Mouse (Mus musculus) midbrain, embryonic 11.5 days (tissue): ENCODE measurements around the gene Bmp8b. TPM values are rescaled to one million over a fixed set of nuclear protein-coding genes. Genes with fewer than 3 reads are reported as not detected.

Source experiments
- ATAC-seq: fragments of 200-750 bp; cut with Nextera tagmentation; 2 replicates; pipeline ENCODE4 v1.8.0; 2017; ENCODE audit warnings: moderate TSS enrichment, moderate library complexity; ENCODE audit not compliant: low FRiP score
- DNase-seq: peaks from one replicate; pipeline ENCODE4 v3.0.0; 2015; ENCODE audit warnings: low spot score; ENCODE audit errors: missing footprints
- H3K27ac ChIP-seq: fragments of 300-500 bp; sonication (generic); 2 replicates; pipeline ENCODE4 v1.5.1; 2014; ENCODE audit warnings: low read depth, low read length
- H3K27me3 ChIP-seq: fragments of 300-500 bp; sonication (generic); 2 replicates; pipeline ENCODE4 v1.6.1; 2014; ENCODE audit warnings: mild to moderate bottlenecking, low read length, moderate library complexity, mixed read lengths; ENCODE audit not compliant: control insufficient read depth, insufficient read depth
- H3K36me3 ChIP-seq: fragments of 300-500 bp; sonication (generic); 2 replicates; pipeline ENCODE4 v1.6.1; 2014; ENCODE audit warnings: mild to moderate bottlenecking, low read length, moderate library complexity, mixed read lengths; ENCODE audit not compliant: control insufficient read depth, insufficient read depth
- H3K4me1 ChIP-seq: fragments of 300-500 bp; sonication (generic); 2 replicates; pipeline ENCODE4 v1.6.1; 2014; ENCODE audit warnings: low read length; ENCODE audit not compliant: control insufficient read depth, insufficient read depth
- H3K4me2 ChIP-seq: fragments of 300-500 bp; sonication (generic); 2 replicates; pipeline ENCODE4 v1.6.1; 2014; ENCODE audit warnings: mild to moderate bottlenecking, moderate library complexity
- H3K4me3 ChIP-seq: fragments of 300-500 bp; sonication (generic); 2 replicates; pipeline ENCODE4 v1.5.1; 2014; ENCODE audit warnings: low read depth, low read length
- H3K9ac ChIP-seq: fragments of 300-500 bp; sonication (generic); 2 replicates; pipeline ENCODE4 v1.6.1; 2014; ENCODE audit warnings: low read length
- H3K9me3 ChIP-seq: fragments of 300-500 bp; sonication (generic); 2 replicates; pipeline ENCODE4 v1.6.1; 2016; ENCODE audit warnings: low read length; ENCODE audit not compliant: control insufficient read depth
- WGBS: fragments of 180-500 bp; shearing (Covaris S2); extraction: QIAGEN DNeasy Blood & Tissue Kit; methylation state at CpG from one replicate; pipeline ENCODE4 v1.1.7; 2014; 5-methylcytosine and 5-hydroxymethylcytosine counted together
- polyA plus RNA-seq: library from polyadenylated mRNA; unstranded; fragments of >200 nt; fragmentation: Nextera tagmentation; extraction: Ambion mirVana; gene quantifications from 2 replicates; pipeline ENCODE4 v1.2.1, GENCODE M21; 2014

Gene Bmp8b
- polyA plus RNA-seq, 1 experiment from 2014 or later, result 0.15 TPM

GRCm38 (mm10) chr4:123121286-123121685 lies 16.3 kb downstream of the Bmp8b start:
- no peaks in the 10 kb centered on the region for H3K9me3 ChIP-seq

GRCm38 (mm10) chr4:123126626-123127025 lies 21.7 kb downstream of the Bmp8b start:
- no peaks in the 10 kb centered on the region for H3K4me1 ChIP-seq
- H3K4me2 ChIP-seq, result no peak overlapping the region
- H3K27me3 ChIP-seq, result no peaks in the 10 kb centered on the region
- H3K36me3 ChIP-seq, result peaks cover 31% of the 10 kb centered on the region
- no peak overlapping the region for H3K9ac ChIP-seq
- no peak for ATAC-seq
- 96% methylated on average over 7 of the region's 7 CpGs for WGBS
- no peak overlapping the region for H3K27ac ChIP-seq
- no peaks in the 10 kb centered on the region for H3K9me3 ChIP-seq
- no peak for DNase-seq
- H3K4me3 ChIP-seq, result no peak overlapping the region

More at GRCm38 (mm10) chr4:123121286-123121685, 16.3 kb downstream of the Bmp8b start:
- H3K36me3 ChIP-seq, result peaks cover 7% of the 10 kb centered on the region; the same call in 1 of the 2 replicates
- no peak overlapping the region for H3K27ac ChIP-seq
- no peak overlapping the region for H3K4me2 ChIP-seq
- H3K27me3 ChIP-seq, result peaks cover 2% of the 10 kb centered on the region; the same call in 1 of the 2 replicates
- 88% methylated on average over 2 of the region's 2 CpGs for WGBS
- no peak for DNase-seq
- ATAC-seq, result no peak
- no peak overlapping the region for H3K4me3 ChIP-seq
- H3K4me1 ChIP-seq, result no peaks in the 10 kb centered on the region
- no peak overlapping the region for H3K9ac ChIP-seq

GRCm38 (mm10) chr4:123127051-123127450 lies 22.1 kb downstream of the Bmp8b start:
- H3K9ac ChIP-seq, result no peak overlapping the region
- H3K36me3 ChIP-seq, result peaks cover 31% of the 10 kb centered on the region
- ATAC-seq (no peak), DNase-seq (no peak)
- no peak overlapping the region for H3K27ac ChIP-seq
- no peaks in the 10 kb centered on the region for H3K4me1 ChIP-seq
- H3K27me3 ChIP-seq, result no peaks in the 10 kb centered on the region
- 94% methylated on average over 4 of the region's 4 CpGs for WGBS
- no peak overlapping the region for H3K4me2 ChIP-seq
- H3K9me3 ChIP-seq, result no peaks in the 10 kb centered on the region
- H3K4me3 ChIP-seq, result no peak overlapping the region

DNA sequence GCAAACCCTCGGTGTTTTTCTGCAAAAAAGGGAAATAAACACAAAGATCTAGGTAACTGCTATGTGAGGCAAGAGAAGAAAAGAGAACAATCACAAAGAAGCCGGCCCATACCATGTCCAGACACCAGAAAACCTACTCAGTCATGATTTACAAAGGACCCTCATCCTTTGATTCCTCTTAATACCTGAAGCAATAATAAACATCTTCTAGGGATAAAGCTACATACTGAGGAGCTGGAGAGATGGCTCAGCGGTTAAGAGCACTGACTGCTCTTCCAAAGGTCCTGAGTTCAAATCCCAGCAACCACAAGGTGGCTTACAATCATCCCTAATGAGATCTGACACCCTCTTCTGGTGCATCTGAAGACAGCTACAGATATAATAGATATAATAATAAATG lies 32.6 kb downstream of the Bmp8b start:
- WGBS, result 91% methylated on average over 3 of the region's 3 CpGs
- no peak overlapping the region for H3K4me3 ChIP-seq
- DNase-seq, result peak; percentile 62
- no peaks in the 10 kb centered on the region for H3K9me3 ChIP-seq
- no peak for ATAC-seq
- no peak overlapping the region for H3K27ac ChIP-seq
- H3K9ac ChIP-seq, result no peak overlapping the region
- H3K36me3 ChIP-seq, result peaks cover 5% of the 10 kb centered on the region
- no peak overlapping the region for H3K4me2 ChIP-seq
- peaks cover 11% of the 10 kb centered on the region for H3K4me1 ChIP-seq
- H3K27me3 ChIP-seq, result no peaks in the 10 kb centered on the region

DNA sequence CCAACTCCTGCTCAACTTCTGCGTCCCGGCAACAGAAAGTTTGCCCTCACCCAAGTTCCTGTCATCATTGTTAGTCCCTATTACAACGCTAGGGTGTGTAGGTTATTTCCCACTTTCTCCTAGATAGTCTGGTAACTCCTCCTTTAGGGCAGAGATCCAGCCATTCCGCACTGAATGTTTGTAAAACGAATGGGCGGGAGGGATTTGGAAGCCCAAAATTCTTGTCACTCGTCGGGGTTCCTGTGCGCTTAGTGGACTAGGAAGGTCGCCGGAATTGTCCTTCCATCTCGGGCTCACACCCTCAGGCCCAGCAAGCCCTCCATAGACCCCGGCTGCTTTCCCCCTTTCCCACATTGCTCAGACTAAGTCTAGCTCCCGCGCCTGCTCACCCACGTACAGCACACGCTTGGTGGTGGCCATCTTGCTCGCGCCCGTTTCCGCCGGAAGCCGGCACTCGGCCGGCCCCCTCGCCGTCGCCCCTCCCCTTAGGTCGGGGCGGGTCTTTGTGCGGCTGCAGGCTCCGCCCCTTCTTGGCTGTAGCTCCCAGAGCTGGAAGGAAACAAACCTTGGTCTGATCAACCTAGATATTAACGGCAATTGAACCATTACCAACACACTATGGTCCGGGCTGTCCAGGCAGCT lies 34.7 kb downstream of the Bmp8b start, which contains the start of gene Ppie:
Gene Ppie (minus strand): TSS at position 439 of the 642 bp plus-strand sequence.
- Histone ChIP-seq H3K4me3 (peak within 1 kb of the TSS; percentile 78), H3K27me3 (no peaks in the 10 kb centered on the region), H3K4me1 (peaks cover 11% of the 10 kb centered on the region), H3K9ac (peak within 1 kb of the TSS; percentile 76), H3K4me2 (peak within 1 kb of the TSS; percentile 89), H3K9me3 (no peaks in the 10 kb centered on the region), H3K36me3 (peaks cover 5% of the 10 kb centered on the region), H3K27ac (peak within 1 kb of the TSS; percentile 63)
- DNase-seq (peak; percentile 98), ATAC-seq (peak; percentile 97)
- 1% methylated on average over 34 of the region's 34 CpGs for WGBS

GRCm38 (mm10) chr4:123147446-123148150 lies 42.6 kb downstream of the Bmp8b start:
- DNase-seq (no peak), ATAC-seq (no peak)
- no peaks in the 10 kb centered on the region for H3K9me3 ChIP-seq
- 81% methylated on average over 5 of the region's 5 CpGs for WGBS
- no peak overlapping the region for H3K4me3 ChIP-seq
- no peak overlapping the region for H3K4me2 ChIP-seq
- H3K9ac ChIP-seq, result no peak overlapping the region
- H3K36me3 ChIP-seq, result no peaks in the 10 kb centered on the region
- H3K4me1 ChIP-seq, result no peaks in the 10 kb centered on the region
- H3K27ac ChIP-seq, result no peak overlapping the region
- no peaks in the 10 kb centered on the region; the same call in 1 of the 2 replicates for H3K27me3 ChIP-seq

GRCm38 (mm10) chr4:123152003-123152402 lies 47.0 kb downstream of the Bmp8b start:
- no peak overlapping the region for H3K4me3 ChIP-seq
- no peak for ATAC-seq
- WGBS, result 75% methylated on average over 4 of the region's 4 CpGs
- no peaks in the 10 kb centered on the region for H3K4me1 ChIP-seq
- DNase-seq, result no peak
- no peaks in the 10 kb centered on the region; the same call in 1 of the 2 replicates for H3K27me3 ChIP-seq
- no peak overlapping the region for H3K9ac ChIP-seq
- no peak overlapping the region for H3K27ac ChIP-seq
- H3K4me2 ChIP-seq, result no peak overlapping the region
- no peaks in the 10 kb centered on the region for H3K9me3 ChIP-seq
- H3K36me3 ChIP-seq, result no peaks in the 10 kb centered on the region

DNA sequence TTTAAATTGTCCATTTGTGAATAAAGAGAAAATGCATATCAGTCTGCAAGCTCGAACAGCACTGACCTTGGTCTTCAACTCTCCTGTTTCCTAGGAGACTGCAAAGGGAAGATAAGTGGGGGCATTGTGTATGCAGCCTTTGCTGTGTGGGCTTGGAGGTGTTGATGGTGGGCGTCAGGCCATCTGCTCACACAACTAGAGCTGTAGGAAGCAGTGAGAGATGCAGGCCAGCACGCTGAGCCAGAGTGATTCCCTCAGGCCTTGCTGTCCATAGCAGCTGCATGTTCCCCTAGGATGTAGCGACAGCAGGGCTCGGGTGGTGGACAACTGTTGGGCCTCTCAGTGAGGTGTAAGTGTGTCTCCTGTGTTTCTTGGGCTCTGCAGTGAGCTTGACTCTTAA lies 48.0 kb downstream of the Bmp8b start:
- no peak overlapping the region for H3K4me3 ChIP-seq
- no peaks in the 10 kb centered on the region for H3K4me1 ChIP-seq
- H3K9me3 ChIP-seq, result no peaks in the 10 kb centered on the region
- ATAC-seq, result no peak
- no peak for DNase-seq
- no peak overlapping the region for H3K27ac ChIP-seq
- no peaks in the 10 kb centered on the region for H3K27me3 ChIP-seq
- H3K9ac ChIP-seq, result no peak overlapping the region
- 63% methylated on average over 5 of the region's 5 CpGs for WGBS
- no peaks in the 10 kb centered on the region for H3K36me3 ChIP-seq
- H3K4me2 ChIP-seq, result no peak overlapping the region

- ATAC-seq, result no peak
- Histone ChIP-seq H3K9me3 (no peaks in the 10 kb centered on the region), H3K4me1 (no peaks in the 10 kb centered on the region), H3K4me3 (no peak overlapping the region), H3K9ac (no peak overlapping the region), H3K27me3 (no peaks in the 10 kb centered on the region), H3K4me2 (no peak overlapping the region), H3K36me3 (no peaks in the 10 kb centered on the region), H3K27ac (no peak overlapping the region)
- DNase-seq, result peak; percentile 89
- WGBS, result 29% methylated on average over 4 of the region's 4 CpGs
These were observed 50.0 kb downstream of the Bmp8b start for GRCm38 (mm10) chr4:123155004-123155403.
